Mouse (Mus musculus) duodenum, adult 2 months (tissue): ENCODE data around the gene Tnfsf18. TPM values are rescaled to one million over a fixed set of nuclear protein-coding genes. Genes with fewer than 3 reads are reported as not detected.

Source experiments
- polyA plus RNA-seq: library from polyadenylated mRNA; depleted of rRNA; stranded (reverse); fragments of >200 nt; gene quantifications from 2 replicates; pipeline ENCODE4 v1.2.3, GENCODE M21; 2012; ENCODE audit warnings: low replicate concordance; rRNA removed

Tnfsf18 gene
- polyA plus RNA-seq = not detected in 2 replicates

DNA sequence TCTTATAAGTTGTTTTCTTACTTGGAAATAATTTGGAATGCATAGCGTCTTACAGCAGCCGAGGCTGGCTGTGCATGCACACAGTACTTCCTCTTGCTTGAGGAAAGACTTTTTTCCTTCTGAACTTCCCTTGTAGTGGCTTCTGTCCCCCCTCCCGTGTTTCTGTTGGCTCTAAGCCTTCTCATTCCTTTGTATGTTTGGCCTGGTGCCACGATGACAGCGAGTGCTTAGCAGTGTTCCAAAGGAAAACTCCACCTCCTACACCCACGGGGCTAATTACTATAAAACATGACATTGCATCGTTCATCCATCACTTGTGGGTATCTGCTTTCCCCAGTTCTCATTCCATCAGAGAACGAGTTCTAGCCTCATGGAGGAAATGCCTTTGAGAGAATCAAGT lies at the start of gene Tnfsf18:
Tnfsf18 (plus strand) TSS at position 313 of the 400 bp plus-strand sequence.

Other genes starting within 250 kb of the Tnfsf18 start
- 58.0 and 69.4 TPM in 2 replicates for gene Prdx6, start 243.4 kb upstream of the Tnfsf18 start, polyA plus RNA-seq
- not detected in 2 replicates for gene Tnfsf4, start 99.2 kb upstream of the Tnfsf18 start, polyA plus RNA-seq